Mouse (Mus musculus) cerebellum, adult 2 months (tissue): ENCODE measurements at regions not wholly inside any gene's neighbourhood (a gene's known extent, or its start where the extent isn't known, plus 50 kb on each side); places are given as distances from the start of the nearest gene placed in this dataset.

Experiments used
- DNase-seq, 2 experiments: peaks; one replicate each; pipeline ENCODE4 v3.0.0; 2021
- H3K27ac ChIP-seq: fragments of 200-500 bp; 2 replicates; pipeline ENCODE4 v1.5.1; 2012; ENCODE audit warnings: low read length, control low read depth, inconsistent platforms; ENCODE audit not compliant: insufficient read depth
- H3K27me3 ChIP-seq: fragments of 200-500 bp; 2 replicates; pipeline ENCODE4 v1.6.1; 2012; ENCODE audit warnings: inconsistent platforms, mild to moderate bottlenecking, low read length, moderate library complexity; ENCODE audit not compliant: control insufficient read depth, insufficient read depth
- H3K4me1 ChIP-seq: fragments of 200-500 bp; 2 replicates; pipeline ENCODE4 v1.6.1; 2011; ENCODE audit warnings: low read length; ENCODE audit not compliant: control insufficient read depth, insufficient read depth
- H3K4me3 ChIP-seq: fragments of 200-500 bp; replicated peaks from 2 replicates; pipeline ENCODE3; 2011; ENCODE audit warnings: mild to moderate bottlenecking, low read depth, low read length, control low read depth; ENCODE audit not compliant: insufficient read depth
- CTCF ChIP-seq: fragments of 200-500 bp; IDR thresholded peaks from 2 replicates; pipeline ENCODE4 v1.5.1; 2011; ENCODE audit warnings: low read depth, mild to moderate bottlenecking, control low read depth, low read length, moderate library complexity, borderline replicate concordance; ENCODE audit not compliant: insufficient read depth
- POLR2A ChIP-seq: fragments of 200-500 bp; IDR thresholded peaks from 2 replicates; pipeline ENCODE4 v1.6.1; 2011; ENCODE audit warnings: low read length, control low read depth, borderline replicate concordance; ENCODE audit not compliant: insufficient read depth
- WGBS: fragments of 180-500 bp; shearing (Covaris S2); methylation state at CpG from one replicate; pipeline ENCODE4 v1.1.7; 2018; 5-methylcytosine and 5-hydroxymethylcytosine counted together

- WGBS, result 27% methylated on average over 4 of the region's 4 CpGs
- DNase-seq, result no peak
- TF ChIP-seq POLR2A, result no peak
- no peak for TF ChIP-seq CTCF
- Histone ChIP-seq H3K4me1 (no peaks in the 10 kb centered on the region), H3K27ac (no peak overlapping the region), H3K27me3 (no peaks in the 10 kb centered on the region), H3K4me3 (no peak overlapping the region)
These were observed 292.1 kb upstream of the Rasgrp1 start for GRCm38 (mm10) chr2:117634906-117635305.

- no peak overlapping the region for H3K4me3 ChIP-seq
- H3K4me1 ChIP-seq, result no peaks in the 10 kb centered on the region
- TF ChIP-seq POLR2A, result no peak
- TF ChIP-seq CTCF, result no peak
- H3K27ac ChIP-seq, result no peak overlapping the region
- no peak for DNase-seq
- 37% methylated on average over 2 of the region's 2 CpGs for WGBS
- H3K27me3 ChIP-seq, result no peaks in the 10 kb centered on the region
These were observed 294.6 kb upstream of the Rasgrp1 start for GRCm38 (mm10) chr2:117637397-117637796.

- no peak overlapping the region for H3K4me3 ChIP-seq
- TF ChIP-seq CTCF (no peak), POLR2A (no peak)
- no peak for DNase-seq
- H3K27me3 ChIP-seq, result no peaks in the 10 kb centered on the region; the same call in 1 of the 2 replicates
- no peak overlapping the region for H3K27ac ChIP-seq
- no peaks in the 10 kb centered on the region for H3K4me1 ChIP-seq
These were observed 309.3 kb upstream of the Rasgrp1 start for GRCm38 (mm10) chr2:117652101-117652500.

- Histone ChIP-seq H3K27me3 (no peaks in the 10 kb centered on the region; the same call in 1 of the 2 replicates), H3K4me1 (no peaks in the 10 kb centered on the region), H3K4me3 (no peak overlapping the region), H3K27ac (no peak overlapping the region)
- whole genome bisulfite sequencing, result 56% methylated on average over 2 of the region's 2 CpGs
- TF ChIP-seq CTCF (no peak), POLR2A (no peak)
- DNase-seq, result no peak
These were observed 309.8 kb upstream of the Rasgrp1 start for GRCm38 (mm10) chr2:117652647-117653046.

GRCm38 (mm10) chr2:117656546-117657175 is 313.9 kb upstream of the Rasgrp1 start:
- H3K4me1 ChIP-seq, result no peaks in the 10 kb centered on the region
- no peak for DNase-seq
- H3K27ac ChIP-seq, result no peak overlapping the region
- WGBS, result 51% methylated on average over 2 of the region's 2 CpGs
- H3K4me3 ChIP-seq, result no peak overlapping the region
- no peak for TF ChIP-seq POLR2A
- no peak for TF ChIP-seq CTCF
- no peaks in the 10 kb centered on the region; the same call in 1 of the 2 replicates for H3K27me3 ChIP-seq

GRCm38 (mm10) chr2:117660217-117660924 is 317.6 kb upstream of the Rasgrp1 start:
- WGBS, result 64% methylated on average over 3 of the region's 3 CpGs
- Histone ChIP-seq H3K4me1 (no peaks in the 10 kb centered on the region), H3K27ac (no peak overlapping the region), H3K4me3 (no peak overlapping the region), H3K27me3 (no peaks in the 10 kb centered on the region)
- no peak for DNase-seq
- no peak for TF ChIP-seq CTCF
- TF ChIP-seq POLR2A, result no peak

- no peak for DNase-seq
- Histone ChIP-seq H3K4me3 (no peak overlapping the region), H3K27ac (no peak overlapping the region)
These were observed 319.9 kb upstream of the Rasgrp1 start for GRCm38 (mm10) chr2:117662653-117663052.

GRCm38 (mm10) chr2:117666528-117666927 is 323.7 kb upstream of the Rasgrp1 start:
- Histone ChIP-seq H3K27ac (no peak overlapping the region), H3K27me3 (no peaks in the 10 kb centered on the region; the same call in 1 of the 2 replicates), H3K4me3 (no peak overlapping the region), H3K4me1 (no peaks in the 10 kb centered on the region)
- TF ChIP-seq CTCF, result no peak
- no peak for TF ChIP-seq POLR2A
- DNase-seq, result no peak
- 71% methylated on average over 3 of the region's 3 CpGs for WGBS

More at GRCm38 (mm10) chr2:117662653-117663052, 319.9 kb upstream of the Rasgrp1 start:
- TF ChIP-seq POLR2A (no peak), CTCF (no peak)
- Histone ChIP-seq H3K4me1 (no peaks in the 10 kb centered on the region), H3K27me3 (no peaks in the 10 kb centered on the region; the same call in 1 of the 2 replicates)
